Mouse (Mus musculus) ovary, postnatal 36 days (tissue): ENCODE measurements around the gene Olfr282.
"Not testable (repeated sequence)": the region's sequence is repeated elsewhere in the genome, so short reads cannot be mapped to it uniquely, and the experiment has no call there.

Experiments
- DNase-seq: peaks from one replicate; pipeline ENCODE4 v3.0.0; 2022; ENCODE audit warnings: low spot score, mixed read lengths

Gene Olfr282

DNA sequence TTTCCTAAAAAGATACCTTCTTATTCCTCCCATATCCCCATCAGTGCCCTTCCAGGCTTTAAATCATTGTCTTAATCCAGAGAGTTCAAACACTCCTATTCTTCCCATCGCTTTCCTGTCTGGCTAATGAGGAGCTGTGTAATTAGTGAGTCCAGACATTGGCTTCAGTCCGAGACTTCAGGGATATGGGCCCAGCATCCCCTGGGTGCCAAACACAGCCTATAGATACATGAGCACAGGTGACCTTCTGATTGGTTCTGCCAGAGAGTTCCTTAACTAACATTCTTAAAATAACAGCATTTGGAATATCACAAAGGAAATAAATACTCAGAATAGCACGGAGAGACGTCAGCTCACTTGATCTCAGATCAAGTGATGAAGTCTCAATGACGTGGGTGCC lies at the start of gene Olfr282:
TSS of gene Olfr282 (plus strand) at position 301 of the 400 bp plus-strand sequence.
- not testable (repeated sequence) for DNase-seq

DNA sequence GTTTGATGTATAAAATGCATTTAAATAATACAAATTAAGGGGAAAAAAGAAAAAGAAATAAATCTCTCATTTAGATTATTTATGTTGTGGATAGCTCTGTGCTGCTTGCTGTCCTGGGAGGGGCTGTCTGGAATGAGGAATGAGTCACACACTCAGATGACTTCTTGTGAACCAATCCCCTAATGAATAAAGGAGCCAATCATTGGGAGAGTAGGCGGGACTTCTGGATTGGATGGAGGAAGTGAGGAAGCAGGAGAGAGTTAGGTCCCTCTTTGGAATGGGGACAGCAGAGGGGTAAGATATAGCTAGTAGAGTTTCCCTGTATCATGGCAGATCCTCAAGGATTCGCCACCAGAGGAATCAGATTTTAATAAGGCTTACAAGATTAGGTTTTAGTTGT lies 43.4 kb upstream of the Olfr282 start:
- no peak for DNase-seq

DNA sequence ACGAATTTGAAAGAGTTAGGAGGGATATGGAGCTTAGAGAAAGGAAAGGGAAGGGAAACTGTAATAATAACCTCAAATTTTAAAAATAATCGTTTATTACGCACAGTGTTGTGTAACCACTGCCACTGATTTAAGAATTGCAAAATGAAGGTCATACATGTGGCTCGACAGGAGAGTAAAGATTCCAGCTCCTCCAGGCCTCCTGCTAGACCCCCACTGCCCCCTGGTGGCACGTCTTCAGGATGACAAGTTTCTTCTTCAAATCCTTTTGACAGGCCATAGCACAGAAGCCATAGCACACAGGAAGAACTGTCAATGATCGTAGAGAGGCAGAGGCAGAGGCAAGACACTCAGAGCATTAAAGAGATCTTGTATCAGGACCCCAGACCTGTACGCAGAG lies 41.2 kb upstream of the Olfr282 start:
- DNase-seq = peak; percentile 79

DNA sequence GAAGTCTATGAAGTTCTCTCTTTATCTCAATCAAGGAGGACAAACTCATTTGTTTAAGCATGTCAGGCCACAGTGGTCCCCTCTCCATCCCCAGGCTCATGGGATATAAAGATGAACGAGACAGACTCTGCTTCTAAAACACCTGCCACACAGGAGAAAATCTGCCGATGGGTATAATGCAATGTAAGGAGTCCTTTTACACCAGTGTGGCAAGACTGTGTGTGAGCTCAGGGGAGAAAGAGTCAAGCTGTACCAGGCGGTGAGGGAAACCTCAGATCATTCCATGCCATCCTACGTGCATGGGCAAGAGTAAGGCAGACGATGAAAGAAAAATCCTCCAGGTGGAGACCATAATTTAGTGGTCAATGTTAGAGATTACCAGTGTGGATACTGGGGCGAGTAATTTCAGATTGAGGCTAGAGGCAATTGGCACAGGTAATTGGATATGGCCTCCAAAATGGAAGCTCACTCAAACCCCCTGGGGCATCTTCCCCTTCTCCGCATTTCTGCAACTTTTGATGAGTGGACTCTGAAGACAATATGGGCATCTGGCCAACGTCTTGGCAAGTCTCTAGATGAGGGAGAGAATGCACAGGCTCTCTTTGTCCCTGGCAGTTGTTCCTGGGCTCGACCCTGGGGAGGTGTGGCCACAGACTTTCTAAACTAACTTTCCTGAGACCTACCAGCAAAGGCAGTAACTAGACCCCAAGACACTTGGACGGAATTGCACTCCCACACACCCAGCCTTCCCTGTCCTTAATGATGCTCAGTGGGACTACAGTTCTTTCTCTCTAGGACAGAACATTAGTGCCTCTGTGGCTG lies 39.7 kb upstream of the Olfr282 start:
- DNase-seq = peak; percentile 12

DNA sequence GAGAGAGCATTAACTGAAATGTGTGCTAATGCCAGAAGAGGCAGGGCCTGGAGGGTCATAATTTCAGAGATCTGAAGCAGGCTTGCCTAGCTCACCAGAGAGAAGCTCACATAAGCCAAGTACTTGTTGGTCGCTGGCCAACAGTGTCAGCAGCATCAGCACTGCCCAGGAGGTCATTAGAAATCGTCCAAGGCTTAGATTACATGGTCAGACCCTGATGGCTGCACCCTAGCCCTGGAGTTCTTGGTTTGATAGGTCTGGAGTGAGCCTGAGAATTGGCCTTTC lies 39.2 kb upstream of the Olfr282 start:
- DNase-seq = peak; percentile 24

DNA sequence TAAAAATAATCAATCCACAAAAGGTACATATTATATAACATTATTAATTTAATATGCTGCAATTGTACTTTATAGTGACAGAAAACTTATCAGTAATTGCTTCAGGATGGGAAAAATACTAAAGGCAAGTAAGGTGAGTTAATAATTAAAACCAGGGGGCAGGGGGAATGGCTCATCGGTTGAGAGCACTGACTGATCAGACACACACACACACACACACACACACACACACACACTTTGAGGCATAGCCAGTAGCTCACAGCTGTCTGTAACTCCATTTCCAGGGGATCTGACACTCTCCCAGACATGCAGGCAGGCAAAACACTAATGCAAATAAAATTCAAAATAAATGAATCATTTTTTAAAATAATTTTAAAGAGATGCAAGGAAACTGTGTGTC lies 33.9 kb upstream of the Olfr282 start:
- no peak for DNase-seq

DNA sequence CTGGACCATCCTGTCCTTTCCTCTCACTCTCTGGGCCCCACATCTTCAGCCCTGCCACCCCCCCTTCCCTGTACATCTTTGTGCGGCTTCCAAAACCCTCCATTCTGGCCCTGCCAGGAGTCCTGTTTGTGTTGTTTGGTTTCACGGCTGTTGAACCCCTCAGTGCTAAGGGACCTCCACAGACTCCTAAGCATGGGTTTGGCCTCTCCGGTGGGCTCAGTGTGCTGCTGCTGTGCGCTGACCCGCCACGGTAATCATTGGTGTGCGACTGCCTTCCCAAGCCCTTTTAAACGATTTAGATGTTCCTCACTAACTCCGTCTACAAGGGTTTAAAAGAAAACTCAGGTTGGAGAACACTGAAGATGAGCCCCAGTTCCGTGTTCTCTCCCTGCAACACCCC lies 28.7 kb upstream of the Olfr282 start:
- no peak for DNase-seq

DNA sequence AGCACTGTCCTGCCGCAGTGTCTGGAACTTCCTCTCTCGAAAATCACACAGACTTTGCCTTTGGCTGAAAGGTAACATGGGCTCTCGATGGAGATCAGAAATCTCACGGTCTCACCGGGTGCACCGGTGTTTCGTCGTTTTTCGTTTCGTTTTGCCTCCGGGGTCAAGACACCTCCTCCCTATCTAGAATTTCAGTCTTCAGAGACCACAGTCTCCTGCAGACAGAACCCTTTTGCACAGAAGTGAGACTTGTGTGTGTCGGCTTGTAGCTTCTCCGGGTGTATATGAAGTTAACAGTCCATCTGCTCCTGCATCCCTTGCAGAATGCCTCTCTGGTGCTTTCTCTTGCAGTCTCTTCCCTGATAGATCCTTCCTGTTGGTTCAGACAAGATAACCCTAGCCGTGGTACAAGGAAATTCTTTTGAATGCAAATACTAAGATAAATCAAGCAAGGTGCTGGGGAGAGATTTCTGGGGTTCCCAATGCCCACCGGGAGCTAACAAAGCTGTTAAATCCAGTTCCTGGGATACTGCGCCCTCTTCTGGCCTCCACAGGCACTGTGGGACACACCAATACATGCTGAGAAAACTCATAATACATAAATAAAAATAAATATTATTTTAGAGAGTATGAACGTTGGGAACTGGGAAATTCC lies 22.5 kb upstream of the Olfr282 start:
- peak; percentile 22 for DNase-seq

DNA sequence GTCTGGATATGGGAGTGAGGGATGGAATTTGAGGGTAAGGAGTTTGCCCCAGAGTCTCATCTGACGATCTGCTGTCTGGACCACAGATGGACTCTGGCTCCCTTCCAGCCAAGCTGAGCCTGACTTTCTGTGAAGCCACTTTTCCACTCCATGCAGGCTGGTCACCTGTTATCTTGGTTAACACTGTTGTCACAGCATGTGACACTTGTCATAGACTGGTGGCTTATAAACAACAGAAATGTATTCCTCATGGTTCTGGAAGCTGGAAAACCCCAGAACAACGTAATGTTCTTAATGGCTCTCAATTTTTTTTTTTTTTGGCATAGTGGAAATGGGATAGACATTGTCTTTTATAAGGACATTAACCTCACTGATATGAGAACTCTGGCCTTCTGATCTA lies 21.4 kb upstream of the Olfr282 start:
- no peak for DNase-seq

DNA sequence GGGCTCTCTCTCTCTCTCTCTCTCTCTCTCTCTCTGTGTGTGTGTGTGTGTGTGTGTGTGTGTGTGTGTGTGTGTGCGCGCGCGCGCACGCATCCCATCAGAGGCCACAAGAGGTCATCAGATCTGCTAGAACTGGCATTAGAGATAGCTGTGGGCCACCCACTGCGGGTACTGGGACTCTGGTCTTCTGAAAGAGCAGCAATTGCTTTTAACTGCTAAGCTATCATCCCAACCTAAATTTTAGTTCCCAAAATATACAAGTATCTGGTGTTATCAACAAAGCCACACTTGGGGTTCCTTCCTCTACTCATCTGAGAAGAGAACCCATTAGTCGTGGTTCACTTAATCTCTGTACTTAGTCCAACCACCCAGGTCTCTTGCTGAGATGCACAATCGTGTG lies 20.8 kb upstream of the Olfr282 start:
- no peak for DNase-seq

DNA sequence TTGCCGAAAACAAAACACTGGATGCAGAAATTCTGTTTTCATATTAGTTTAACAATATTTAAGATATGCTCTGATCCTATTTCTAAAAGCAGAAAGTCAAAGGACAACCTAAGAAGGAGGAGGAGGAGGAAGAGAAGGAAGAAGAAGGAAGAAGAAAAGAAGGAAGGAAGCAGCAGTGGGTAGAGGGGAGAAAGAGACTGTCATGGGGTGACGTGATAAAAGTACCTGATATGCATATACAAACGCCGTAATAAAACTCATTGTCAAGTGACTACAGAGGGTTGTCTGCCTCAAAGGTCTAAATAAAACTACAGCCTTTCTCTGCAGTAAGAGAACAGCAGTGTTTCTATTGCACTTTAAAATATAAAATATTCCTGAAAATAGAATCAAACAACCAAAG lies 15.0 kb upstream of the Olfr282 start:
- no peak for DNase-seq

DNA sequence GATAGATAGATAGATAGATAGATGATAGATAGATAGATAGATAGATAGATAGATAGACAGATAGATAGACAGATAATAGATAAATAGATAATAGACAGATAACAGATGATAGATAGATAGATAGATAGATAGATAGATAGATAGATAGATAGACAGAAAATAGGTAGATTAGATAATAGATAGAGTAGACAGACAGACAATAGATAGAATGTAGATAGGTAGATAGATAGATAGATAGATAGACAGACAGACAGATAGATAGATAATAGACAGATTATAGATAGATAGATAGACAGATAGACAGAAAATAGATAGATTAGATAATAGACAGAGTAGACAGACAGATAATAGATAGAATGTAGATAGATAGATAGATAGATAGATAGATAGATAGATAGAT lies 14.2 kb upstream of the Olfr282 start:
- not testable (repeated sequence) for DNase-seq

DNA sequence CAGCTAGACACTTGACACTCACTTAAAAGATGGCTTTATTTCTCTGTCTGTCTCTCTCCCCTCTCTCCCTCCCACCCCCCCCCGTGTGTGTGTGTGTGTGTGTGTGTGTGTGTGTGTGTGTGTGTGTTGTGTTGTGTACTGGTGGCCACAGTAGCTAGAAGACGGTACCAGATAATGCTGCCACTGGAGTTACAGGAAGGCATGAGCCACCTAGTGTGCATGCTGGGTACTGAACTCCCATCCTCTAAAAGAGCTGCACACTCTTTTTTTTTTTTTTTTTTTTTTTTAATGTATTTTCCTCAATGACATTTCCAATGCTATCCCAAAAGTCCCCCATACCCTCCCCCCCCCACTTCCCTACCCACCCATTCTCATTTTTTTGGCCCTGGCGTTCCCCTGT lies 13.7 kb upstream of the Olfr282 start:
- not testable (repeated sequence) for DNase-seq

DNA sequence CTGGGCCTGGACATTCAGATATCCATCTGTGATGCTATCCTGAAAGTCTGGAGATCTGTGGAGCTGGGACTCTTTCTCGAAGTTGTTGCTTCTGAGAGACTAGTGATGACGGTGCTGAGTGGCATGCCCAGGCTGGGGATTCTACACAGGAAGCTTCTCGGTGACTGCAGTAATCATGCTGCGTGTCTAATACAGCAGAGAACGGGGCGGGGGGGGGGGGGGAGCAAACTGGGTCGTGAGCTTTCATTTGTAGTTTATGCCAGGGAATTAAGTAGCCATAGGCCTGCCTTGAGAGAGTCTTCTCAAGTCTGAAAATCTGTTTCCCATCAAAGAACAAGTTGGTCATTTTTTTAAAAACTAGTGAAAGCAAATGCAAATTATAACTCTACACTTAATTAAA lies 12.9 kb upstream of the Olfr282 start:
- no peak for DNase-seq

DNA sequence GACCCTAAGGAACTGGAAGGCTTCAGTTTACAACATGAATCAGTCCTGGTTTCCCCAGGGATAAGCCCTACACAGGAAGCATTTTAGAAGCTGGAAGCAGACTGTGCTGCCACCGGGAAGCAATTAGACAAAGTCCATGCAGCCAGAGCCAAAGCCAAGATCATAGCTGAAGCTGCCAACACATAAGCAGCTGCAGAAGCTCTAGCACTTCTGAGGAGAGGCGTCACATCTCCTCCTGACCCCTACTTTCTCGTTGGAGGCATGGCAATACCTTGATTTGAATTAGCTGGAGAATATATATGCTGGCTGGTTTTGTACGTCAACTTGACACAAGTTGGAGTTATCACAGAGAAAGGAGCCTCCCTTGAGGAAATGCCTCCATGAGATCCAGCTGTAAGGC lies 10.1 kb upstream of the Olfr282 start:
- no peak for DNase-seq

DNA sequence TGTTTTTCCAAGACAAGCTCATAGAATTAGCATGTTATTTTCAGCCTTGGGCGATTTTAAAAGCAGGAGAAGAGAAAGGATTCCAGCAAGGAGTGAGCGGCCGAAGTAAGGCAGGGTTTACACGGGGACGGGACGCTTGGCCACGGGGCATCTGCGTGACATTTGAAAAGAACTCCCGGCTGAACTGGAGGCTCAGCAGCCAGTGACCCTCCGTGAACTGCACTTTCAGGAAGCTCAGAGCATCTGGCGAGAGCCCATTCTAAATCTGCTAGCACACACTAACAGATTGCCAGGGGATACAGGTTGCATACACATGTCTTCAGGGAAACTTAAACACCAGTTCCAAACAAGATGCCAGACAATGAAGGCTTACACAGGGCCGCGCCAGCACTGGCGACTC lies 6.7 kb upstream of the Olfr282 start:
- no peak for DNase-seq

DNA sequence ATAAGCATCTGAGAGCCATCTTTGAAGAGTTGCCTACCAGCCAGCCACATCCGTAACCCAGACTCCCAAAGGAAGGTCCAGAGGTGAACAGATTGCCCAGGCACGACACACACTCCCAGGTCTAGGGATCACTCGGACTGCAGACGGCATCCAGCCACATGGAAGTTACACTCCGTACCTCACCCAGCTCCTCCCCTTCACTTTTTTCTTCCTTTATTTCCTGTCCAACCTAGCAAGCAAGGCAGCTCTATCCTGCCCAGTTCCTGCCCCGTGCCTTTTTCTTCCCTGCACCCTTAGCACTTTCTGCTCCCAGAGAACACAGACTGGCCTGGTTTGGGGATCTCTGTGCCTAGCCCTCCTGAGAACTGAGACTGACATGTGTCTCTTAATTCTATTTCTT lies 6.3 kb upstream of the Olfr282 start:
- no peak for DNase-seq

DNA sequence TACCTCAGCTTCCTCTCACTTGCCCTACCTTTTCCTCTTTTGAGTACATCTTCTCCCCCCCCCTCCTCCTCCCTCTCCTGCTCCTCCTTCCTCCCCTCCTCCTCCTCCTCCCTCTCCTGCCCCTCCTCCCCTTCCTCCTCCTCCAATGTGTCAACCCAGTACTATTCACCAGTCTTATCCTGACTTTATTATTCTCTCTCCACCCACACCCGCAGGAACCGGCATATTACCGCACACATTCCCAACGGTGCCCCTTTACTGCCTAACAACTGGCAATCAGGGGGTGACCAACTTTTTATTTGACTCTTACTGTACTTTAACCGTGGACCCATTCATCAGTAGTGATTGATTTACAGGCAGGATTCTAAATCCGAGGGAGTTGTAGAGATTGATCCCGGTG lies 5.8 kb upstream of the Olfr282 start:
- DNase-seq = no peak

DNA sequence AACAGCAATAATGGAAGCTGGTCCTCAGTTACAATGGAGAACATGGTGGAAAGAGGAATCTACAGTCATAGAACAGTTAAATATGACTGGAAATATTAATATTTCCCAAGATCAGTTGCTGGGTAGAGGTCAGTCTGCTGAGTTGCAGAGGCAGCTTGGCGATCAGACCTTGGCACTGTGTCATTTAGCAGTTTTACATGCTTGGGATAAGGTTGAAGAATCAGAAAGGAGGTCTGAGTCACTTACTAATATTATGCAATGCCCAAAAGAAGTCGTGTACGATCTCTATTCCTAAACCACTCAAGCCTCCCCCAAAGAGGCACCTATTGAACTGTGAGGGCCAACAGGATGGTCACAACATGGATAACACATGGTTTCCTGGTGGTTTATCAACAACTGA lies 13.5 kb downstream of the Olfr282 start:
- DNase-seq = no peak

DNA sequence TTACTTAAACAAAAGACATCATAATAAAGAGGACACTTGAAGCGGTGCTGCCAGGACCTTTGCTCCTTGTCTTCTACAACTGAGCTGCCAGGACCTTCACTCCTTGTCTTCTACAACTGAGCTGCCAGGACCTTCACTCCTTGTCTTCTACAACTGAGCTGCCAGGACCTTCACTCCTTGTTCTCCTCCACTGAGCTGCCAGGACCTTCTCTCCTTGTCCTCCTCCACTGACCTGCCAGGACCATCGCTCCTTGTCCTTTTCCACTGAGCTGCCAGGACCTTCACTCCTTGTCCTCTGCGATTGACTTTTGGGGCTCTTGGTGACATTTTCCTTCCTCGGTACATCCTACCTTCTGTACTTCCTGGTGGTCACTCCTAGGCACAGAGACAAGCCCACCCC lies 17.5 kb downstream of the Olfr282 start:
- DNase-seq = no peak

DNA sequence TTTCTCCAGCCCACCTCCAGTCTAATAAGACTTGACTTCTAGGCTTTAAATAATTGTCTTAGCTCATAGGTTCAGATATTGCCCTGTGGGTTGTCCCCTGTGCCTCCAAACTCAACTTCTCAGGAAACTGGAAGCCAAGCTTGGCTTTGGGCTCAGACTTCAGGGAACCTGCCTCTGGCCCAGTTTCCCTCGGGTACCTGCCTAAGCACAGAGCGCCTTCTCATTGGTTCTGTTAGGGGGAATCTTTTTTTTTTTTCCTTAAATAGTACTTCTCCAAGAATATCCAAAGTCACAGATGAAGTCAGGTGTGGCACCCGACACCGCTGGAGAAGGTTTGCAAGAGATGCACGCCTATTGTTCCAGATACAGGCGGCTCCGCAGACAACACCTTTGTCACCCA lies 21.3 kb downstream of the Olfr282 start, which contains the start of gene Olfr281:
TSS of gene Olfr281 (plus strand) at position 301 of the 400 bp plus-strand sequence.
- no peak for DNase-seq

DNA sequence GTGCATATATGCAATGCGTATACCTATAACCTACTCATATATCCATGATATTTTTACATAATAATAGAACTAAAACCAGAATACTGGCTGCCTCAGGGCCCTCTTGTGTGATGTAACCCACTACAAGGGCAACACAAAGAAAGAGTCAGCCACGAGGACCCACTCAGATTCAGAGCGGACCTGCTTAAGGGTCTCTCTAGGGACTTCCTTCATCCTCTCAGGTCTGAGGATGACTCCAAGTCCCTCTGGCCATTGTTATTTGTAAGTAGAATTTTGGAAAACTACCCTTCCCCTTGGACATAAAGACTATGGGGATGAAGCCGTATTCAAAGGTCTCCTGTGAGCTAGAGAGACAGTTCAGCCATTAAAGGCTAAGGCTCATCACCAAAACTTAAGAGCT lies 38.6 kb downstream of the Olfr282 start, which contains the start of gene OR5BS1P:
TSS of gene OR5BS1P (plus strand) at position 301 of the 400 bp plus-strand sequence.
- DNase-seq = no peak

DNA sequence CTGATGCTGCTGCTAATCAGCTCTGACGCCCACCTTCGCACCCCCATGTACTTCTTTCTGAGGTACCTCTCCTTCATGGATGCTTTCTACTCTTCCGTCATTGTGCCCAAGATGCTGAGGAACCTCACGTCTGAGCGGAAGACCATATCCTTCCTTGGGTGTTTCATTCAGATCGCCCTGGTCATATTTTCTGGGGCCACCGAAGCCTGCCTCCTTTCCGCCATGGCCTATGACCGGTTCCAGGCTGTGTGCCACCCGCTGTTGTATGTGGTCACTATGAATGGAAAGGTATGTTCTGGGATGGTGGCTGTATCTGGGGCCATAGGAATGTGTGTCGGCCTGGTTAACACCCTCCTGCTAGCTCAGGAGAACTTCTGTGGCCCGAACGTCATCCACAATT lies 40.5 kb downstream of the Olfr282 start:
- DNase-seq = no peak

DNA sequence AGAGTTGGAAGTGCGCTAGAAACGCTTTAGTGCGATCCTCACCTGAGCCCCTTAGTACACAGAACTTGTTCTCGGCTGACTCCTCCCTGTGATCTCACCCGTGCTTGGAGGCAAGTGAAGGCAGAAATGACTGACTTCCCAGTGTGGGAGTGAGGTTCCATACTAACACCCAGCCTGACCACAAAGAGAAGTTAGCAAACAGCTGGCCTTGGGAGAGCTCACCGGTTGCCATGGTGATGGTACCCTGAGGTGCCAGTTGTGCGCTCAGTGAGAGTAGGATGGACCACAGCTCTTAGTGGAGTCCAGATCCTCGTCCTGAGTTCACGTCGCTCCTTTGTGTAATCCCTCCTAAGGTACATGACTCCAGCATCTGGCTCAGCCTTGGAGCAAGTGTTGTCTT lies 43.9 kb downstream of the Olfr282 start:
- DNase-seq = no peak
